Mouse (Mus musculus) lung, adult 2 months (tissue): ENCODE measurements at regions not wholly inside any gene's neighbourhood (a gene's known extent, or its start where the extent isn't known, plus 50 kb on each side); places are given as distances from the start of the nearest gene placed in this dataset.

Experiments
- DNase-seq: peaks from one replicate; pipeline ENCODE4 v3.0.0; 2022
- H3K4me1 ChIP-seq: fragments of 200-500 bp; 2 replicates; pipeline ENCODE4 v1.6.1; 2011; ENCODE audit warnings: low read length; ENCODE audit not compliant: control insufficient read depth, insufficient read depth
- H3K4me3 ChIP-seq: fragments of 200-500 bp; replicated peaks from 2 replicates; pipeline ENCODE3; 2011; ENCODE audit warnings: low read depth, mild to moderate bottlenecking, control low read depth, low read length; ENCODE audit errors: extremely low read depth
- CTCF ChIP-seq: fragments of 200-500 bp; IDR thresholded peaks from 2 replicates; pipeline ENCODE4 v1.5.1; 2011; ENCODE audit warnings: mild to moderate bottlenecking, low read length, control low read depth; ENCODE audit not compliant: insufficient read depth
- POLR2A ChIP-seq: fragments of 200-500 bp; IDR thresholded peaks from 2 replicates; pipeline ENCODE4 v1.6.1; 2011; ENCODE audit warnings: low read depth, mild to moderate bottlenecking, control low read depth, low read length, borderline replicate concordance; ENCODE audit errors: extremely low read depth
- WGBS: fragments of 180-500 bp; shearing (Covaris S2); methylation state at CpG from one replicate; pipeline ENCODE4 v1.1.7; 2018; 5-methylcytosine and 5-hydroxymethylcytosine counted together

DNA sequence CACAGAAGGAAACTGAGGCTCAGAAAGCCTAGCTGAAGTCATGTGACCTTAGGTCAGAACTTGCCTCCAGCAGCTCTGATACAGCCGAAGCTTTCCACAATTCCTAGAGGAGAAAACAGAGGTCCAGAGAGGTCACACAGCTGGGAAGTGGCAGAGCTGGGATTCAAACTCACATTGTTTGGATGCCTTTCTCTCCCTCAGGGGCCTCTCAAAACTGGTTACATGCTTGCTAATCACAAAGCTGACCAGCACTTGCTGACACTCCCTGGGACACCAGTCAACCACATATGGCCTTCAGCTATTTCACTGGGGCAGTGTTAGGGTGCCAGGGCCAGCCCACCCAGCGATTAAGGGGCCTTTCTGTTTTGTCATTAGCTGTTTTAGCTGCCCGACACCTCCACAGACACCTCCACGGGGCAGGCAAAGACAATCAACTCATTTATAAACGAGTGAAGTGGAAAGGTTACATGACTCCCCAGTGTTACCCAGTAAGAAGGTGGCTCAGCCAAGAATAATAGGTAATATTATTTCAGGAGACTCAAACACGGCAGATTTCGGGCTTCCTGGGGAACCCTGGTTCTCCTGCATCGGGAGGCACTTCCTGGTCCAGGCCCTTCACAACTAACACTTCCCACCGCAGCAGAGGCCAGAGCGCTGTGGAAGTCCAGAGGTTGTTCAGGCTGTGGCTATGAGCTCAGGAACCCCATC lies 71.4 kb downstream of the 2410131K14Rik start:
- 48% methylated on average over 10 of the region's 10 CpGs for WGBS

DNA sequence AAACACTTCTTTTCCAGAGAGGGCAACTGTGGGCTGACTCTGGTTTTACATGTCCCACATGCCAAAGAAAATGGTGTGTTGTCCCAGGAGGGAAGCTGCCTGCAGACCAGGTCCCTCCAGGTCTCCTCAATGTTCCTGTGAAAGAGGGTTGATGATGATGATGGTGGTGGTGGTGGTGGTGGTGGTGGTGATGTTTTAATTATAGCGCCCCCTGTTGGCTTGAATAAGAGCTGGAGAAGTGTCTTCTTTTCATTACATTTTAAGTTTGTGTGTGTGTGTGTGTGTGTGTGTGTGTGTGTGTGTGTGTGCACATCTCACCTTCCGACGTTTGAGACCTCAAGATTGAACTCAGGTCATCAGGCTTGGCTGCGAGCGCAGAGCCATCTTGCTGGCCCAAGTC lies 73.0 kb downstream of the 2410131K14Rik start:
- H3K4me1 ChIP-seq: no peaks in the 10 kb centered on the region
- H3K4me3 ChIP-seq: no peak overlapping the region
- DNase-seq: no peak
- WGBS: 68% methylated on average over 5 of the region's 5 CpGs
- TF ChIP-seq POLR2A: no peak
- TF ChIP-seq CTCF: no peak

More for the DNA sequence above, 71.4 kb downstream of the 2410131K14Rik start:
- DNase-seq: no peak
- Histone ChIP-seq H3K4me1 (no peaks in the 10 kb centered on the region), H3K4me3 (no peak overlapping the region)
- no peak for TF ChIP-seq CTCF

DNA sequence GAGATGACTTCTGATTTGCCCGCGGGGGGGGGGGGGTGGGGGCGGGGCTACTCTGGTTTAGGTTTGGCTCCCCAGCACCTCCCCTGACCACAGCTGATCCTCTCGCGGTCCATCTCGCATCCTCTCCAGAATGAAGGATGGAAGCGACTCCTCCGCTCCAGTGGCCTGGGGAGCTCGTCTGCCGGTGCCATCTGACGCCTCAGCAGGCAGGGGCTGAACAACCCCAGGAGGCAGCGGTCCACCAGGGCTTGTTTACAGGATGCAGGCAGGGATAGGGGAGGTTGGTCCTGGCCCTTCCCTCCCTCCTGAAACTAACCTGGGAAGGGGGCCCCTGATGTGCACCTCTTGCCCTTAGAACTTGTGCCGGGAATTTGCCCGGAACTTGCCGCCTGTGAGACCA lies 73.9 kb downstream of the 2410131K14Rik start:
- no peak for TF ChIP-seq POLR2A
- TF ChIP-seq CTCF: no peak
- Histone ChIP-seq H3K4me1 (no peaks in the 10 kb centered on the region), H3K4me3 (no peak overlapping the region)
- WGBS: 27% methylated on average over 15 of the region's 15 CpGs
- no peak for DNase-seq

GRCm38 (mm10) chr5:118321719-118322455 lies 76.9 kb downstream of the 2410131K14Rik start:
- TF ChIP-seq POLR2A (no peak), CTCF (no peak)
- H3K4me1 ChIP-seq: 0 out of 2 replicates have a peak, but pooled peaks cover 2% of the 10 kb centered on the region
- WGBS: 35% methylated on average over 18 of the region's 18 CpGs
- DNase-seq: no peak
- H3K4me3 ChIP-seq: no peak overlapping the region

GRCm38 (mm10) chr5:118323151-118323550 lies 78.1 kb downstream of the 2410131K14Rik start:
- Histone ChIP-seq H3K4me3 (no peak overlapping the region), H3K4me1 (0 out of 2 replicates have a peak, but pooled peaks cover 3% of the 10 kb centered on the region)
- WGBS: 85% methylated on average over 2 of the region's 2 CpGs
- TF ChIP-seq POLR2A (no peak), CTCF (no peak)
- no peak for DNase-seq

GRCm38 (mm10) chr5:118326837-118327541 lies 82.0 kb downstream of the 2410131K14Rik start:
- peak overlapping the region; percentile 39 for H3K4me3 ChIP-seq
- no peak for DNase-seq
- 0 out of 2 replicates have a peak, but pooled peaks cover 9% of the 10 kb centered on the region for H3K4me1 ChIP-seq
- TF ChIP-seq POLR2A (no peak), CTCF (no peak)
- WGBS: 2% methylated on average over 18 of the region's 18 CpGs

GRCm38 (mm10) chr5:118327961-118328712 lies 83.1 kb downstream of the 2410131K14Rik start:
- H3K4me3 ChIP-seq: no peak overlapping the region
- WGBS: 18% methylated on average over 28 of the region's 28 CpGs
- TF ChIP-seq CTCF (no peak), POLR2A (no peak)
- no peak for DNase-seq
- peaks cover 13% of the 10 kb centered on the region for H3K4me1 ChIP-seq

- H3K4me3 ChIP-seq: no peak overlapping the region
- TF ChIP-seq POLR2A (no peak), CTCF (no peak)
- DNase-seq: no peak
- peaks cover 13% of the 10 kb centered on the region for H3K4me1 ChIP-seq
- 65% methylated on average over 5 of the region's 5 CpGs for WGBS
These were observed 84.1 kb downstream of the 2410131K14Rik start for GRCm38 (mm10) chr5:118329143-118329542.

DNA sequence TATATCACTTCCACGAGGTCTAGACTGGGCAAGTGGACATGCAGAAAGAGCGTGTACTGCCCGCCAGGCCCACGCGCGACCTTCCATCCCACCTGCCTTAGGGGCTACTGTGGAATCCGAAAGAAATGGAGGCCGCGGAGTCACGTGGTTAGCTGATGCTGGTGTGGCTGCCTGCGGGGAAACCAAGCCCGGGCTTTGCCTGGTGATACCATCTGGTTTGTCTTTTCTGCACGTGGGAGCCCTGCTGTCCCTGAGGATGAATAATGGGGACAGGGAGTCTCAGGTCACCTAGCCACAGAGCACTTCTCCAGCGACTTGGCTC lies 86.2 kb downstream of the 2410131K14Rik start:
- 29% methylated on average over 14 of the region's 14 CpGs for WGBS
- DNase-seq: no peak
- TF ChIP-seq CTCF (no peak), POLR2A (no peak)
- Histone ChIP-seq H3K4me3 (no peak overlapping the region), H3K4me1 (peaks cover 13% of the 10 kb centered on the region)
